Mouse (Mus musculus) R1 (cell line): ENCODE data around the gene Sh2d3c.

ENCODE experiments used
- DNase-seq: peaks from one replicate; pipeline ENCODE4 v3.0.0-alpha.2; 2018; ENCODE audit warnings: low read depth, low spot score

The Sh2d3c gene

DNA sequence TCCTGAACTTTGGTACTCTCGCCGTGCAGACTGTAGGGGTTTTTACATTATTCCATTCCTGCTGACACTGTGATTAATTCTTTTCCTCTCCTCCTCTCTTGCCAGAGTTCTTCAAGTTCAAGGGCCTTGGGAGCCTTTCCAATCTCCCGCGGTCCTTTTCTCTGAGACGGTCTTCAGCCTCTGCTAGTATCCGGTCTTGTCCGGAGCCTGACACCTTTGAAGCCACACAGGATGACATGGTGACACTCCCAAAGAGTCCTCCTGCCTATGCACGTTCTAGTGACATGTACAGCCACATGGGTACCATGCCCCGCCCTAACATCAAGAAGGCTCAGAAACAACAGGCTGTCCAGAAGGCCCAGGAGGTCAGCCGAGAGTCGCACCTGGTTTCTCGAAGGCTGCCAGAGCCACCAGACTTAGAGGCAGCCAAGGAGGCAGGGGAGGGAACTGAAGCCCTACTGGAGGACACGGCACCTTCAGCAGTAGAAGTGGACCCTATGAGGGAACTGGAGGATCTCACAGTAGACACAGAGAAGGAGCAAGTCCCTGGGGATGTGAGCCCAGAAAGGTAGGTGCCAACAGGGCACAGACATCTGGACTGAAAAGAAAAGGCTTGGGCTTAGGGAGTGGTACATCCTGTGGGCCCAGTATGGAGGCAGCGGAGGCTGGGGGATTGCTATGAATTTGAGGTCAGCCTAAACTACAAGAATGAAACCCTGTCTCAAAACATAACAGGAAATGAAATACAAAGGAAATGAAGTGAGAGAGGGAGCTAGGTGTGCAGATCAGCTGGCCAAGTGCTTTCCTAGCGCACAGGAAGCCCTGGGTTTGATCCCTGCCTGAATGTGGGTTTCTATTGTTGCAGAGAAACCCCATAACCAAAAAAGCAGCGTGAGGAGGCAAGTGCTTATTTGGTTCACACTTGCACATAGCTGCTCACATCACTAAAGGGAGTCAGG lies 4.3 kb downstream of the Sh2d3c start:
- no peak for DNase-seq

DNA sequence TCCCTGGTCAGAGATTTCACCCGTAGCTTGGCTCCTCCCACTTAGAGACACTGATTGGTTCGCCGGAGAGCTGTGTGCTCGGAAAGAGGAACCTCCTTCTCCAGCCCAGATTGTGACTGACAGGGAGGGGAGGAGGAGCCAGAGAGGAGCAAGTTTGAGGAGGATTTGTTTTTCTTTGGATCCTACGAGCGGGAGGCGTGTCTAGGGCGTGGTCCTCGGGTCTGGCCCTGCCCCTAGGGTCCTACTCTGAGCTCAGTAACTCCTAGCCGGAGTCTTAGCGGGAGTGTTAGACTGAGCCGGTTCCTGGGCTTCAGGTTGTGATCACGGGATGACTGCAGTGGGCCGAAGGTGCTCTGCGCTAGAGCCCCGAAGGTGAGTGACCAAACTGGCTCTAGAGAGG lies 6.6 kb downstream of the Sh2d3c start:
- DNase-seq: peak; percentile 100

DNA sequence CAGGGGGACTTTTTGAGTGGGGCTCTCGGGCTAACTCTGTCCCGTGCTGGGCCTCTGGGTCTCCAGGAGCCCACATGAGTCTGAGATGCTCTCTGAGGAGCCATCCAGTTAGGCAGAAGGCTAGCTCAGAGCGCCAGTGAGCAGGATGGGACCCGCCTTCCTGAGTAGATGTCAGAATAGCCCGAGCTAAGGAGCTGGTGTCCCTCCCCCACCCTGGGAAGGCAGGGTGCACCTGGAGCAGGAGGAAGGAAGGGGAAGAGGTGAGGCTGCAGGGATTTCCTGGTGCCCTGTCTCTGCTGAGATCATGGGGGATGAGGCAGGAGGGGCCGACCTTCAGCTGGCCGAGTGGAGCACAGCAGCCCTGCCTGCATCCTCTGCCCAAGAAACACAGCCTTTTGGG lies 7.6 kb downstream of the Sh2d3c start:
- no peak for DNase-seq

DNA sequence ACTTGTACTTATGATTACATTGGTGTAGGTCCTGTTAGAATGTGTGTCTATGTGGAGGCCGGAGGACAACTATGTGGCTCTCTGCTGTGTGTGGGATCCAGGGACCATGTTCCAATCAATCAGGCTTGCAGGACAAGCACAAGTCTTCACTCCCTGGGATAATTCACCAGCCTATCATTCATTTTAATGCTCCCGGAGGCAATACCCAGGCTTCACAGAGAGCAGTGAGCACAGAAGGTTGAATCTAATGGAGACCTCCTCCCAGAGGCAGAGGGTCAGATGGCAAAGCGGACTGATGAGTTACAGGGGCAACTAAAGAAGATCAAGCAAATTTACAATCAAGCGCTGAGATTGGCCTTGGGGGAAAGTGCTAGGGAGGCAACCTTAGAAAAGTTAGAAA lies 8.7 kb downstream of the Sh2d3c start:
- no peak for DNase-seq

DNA sequence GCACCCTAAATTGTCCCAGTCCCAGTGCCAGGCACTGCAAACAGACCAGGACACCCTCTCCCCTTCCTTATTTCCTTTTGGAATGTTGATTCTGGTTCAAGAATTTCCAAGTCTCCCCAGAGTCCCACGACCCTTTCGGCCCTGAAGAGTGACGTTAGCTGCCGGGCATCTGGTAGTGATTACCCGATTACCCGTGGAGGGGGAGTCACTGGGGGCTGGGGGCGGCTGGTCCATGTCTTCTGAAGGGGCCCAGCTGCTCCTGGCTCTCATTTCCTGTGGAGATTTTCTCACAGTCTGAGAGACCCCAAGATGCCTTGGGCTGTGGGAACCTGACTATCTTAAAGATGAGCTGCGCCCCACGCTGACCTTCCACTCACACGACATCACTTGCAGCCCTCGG lies 10.0 kb downstream of the Sh2d3c start:
- no peak for DNase-seq

DNA sequence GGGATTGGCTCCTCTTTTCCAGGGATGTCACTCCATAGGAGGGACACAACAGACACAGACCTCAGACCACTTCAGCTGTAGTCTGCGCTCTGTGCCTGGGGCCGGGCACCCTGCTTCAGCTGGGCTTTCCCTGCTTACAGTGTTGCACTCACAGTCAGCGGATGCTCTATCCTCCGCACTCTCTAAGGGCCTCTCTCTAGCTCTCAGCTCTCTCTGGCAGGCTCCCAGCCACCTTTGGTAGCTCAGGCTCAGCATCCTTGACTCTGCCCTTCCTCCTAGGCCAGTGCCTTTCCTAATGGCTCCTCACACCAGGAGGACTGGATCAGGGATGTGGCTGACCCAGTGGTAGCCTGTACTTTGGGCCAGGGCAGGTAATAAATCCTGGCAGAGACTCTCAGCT lies 11.1 kb downstream of the Sh2d3c start:
- no peak for DNase-seq

DNA sequence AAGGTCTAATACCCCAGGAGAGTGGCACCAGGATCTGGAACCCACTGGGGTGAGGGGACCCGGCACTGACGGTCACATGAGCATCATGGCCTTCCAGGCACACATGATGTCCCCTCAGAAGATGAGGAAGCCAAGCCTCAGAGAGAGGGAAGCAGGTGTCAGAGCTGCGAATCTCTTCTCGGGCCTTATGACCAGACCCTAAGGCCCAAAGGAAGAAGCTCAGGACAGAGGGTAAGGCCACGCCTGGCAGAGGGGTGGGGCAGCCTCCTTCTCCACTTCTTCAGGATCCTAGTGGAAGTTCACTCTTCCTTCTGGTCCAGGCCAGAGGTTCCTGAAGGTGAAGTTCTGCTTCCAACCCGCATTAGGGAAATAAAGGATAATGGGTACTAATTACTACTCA lies 11.8 kb downstream of the Sh2d3c start:
- no peak for DNase-seq

DNA sequence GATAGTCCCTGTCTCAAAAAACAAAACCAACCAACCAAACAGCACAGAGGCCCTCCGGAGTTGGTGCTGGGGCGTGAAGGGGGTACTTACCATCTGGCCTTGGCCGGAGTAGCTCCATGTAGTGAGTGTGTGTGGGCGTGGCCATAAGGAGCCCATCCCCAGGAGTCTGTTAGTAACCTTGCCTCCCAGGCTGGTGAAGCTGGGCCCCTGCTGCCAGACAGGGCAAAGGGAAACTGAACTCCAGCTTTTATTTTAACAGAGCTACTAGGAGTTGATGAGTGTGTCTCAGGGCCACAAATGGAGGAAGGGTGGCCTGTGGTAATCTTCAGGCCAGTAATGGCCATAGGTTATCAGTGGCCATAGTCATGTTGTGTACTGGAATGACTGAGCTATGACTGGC lies 13.6 kb downstream of the Sh2d3c start:
- no peak for DNase-seq

DNA sequence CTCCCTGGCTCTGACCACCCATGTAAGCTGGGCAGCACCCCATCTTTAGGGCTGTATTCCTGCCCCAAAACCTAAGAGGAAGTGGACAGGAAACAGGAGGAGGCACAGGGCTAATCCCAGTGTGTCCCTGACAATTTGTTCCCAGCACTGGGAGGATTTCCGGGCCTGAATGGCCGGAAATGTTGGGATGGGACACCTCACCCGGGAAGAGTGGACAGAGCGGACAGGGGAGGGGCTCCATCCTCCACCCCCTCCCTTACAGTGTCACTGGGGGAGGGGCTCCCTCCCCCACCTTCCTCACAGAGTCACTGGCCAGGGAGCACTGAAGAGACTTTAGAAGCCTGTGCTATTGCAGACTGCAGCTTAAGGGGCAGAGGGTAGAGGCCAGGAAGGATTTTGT lies 14.1 kb downstream of the Sh2d3c start:
- DNase-seq: no peak

DNA sequence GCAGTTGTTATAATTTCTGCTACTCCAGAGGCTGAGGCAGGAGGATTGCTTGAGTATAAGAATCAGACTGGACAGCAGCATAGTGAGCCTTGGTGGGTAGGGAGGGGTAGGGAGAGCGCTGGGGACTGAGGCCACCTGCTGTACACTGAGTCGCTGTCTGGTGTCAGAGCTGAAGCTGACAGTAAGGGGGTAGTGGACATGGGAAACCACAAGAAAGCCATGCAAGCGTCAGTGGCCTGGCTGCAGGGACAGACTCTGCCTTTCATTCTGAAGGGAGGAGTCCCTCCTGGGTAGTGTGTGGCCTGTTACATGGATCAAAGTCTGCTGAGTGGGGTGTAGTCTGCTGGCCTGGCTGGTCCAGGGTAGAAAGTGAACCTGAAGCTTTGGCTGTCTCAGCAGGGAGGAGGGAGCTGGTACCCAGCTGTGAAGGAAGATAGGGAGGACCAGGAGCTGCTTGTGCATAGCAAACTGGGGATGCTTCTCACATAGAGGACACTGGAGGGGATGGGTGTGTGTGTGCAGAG lies 15.5 kb downstream of the Sh2d3c start:
- DNase-seq: no peak

DNA sequence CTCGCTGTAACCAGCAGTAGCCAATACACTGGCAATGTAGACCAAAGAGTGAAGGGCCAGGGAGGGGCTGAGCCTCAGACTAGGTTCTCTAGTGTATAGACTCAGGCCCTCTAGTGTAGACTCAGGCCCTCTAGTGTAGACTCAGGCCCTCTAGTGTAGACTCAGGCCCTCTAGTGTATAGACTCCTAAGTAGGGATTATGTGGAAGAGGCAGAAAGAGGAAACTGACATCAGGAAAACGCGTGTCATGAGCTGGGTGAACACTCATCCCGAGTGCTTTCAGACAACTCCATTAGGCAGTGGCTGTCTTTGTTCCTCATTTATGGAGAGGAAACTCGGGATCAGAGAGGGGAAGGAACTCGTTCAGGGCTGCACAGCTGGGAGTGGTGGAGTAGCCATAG lies 16.2 kb downstream of the Sh2d3c start:
- no peak for DNase-seq

DNA sequence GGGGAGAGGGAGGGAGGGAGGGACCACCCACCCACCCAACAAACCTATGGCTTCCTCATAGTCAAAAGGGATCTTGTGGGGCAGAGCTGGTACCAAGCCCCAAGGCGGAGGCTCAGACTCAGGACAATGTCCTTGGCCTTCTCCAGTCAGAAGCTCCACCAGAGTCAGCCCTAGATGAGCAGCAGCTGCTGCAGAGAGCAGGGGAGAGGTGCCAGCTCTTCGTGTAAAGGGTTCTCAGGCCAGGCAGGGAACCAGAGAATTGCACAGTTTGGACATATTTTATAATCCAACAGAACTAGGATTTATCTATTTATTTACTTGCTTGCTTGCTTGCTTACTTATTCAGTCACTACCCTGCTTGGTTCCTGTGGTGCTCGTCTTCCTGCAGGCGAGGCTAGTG lies 18.5 kb downstream of the Sh2d3c start:
- DNase-seq: no peak

DNA sequence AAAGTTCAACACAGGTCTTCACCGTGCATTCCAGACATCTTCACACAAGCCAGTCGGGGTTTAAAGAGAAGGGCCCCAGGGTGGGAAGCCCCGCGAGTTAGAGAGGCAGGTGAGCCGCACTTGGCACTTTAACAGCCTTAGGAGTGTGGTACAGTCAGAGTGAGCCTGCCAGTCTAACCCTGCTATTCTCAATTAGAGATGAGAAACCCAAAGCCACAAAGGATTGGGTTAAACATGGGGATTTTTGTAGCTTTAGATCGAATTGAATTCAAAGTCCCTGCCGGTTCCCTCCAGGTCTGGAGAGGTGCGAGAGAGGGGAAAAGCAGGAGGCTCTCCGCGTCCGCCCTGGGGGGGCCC lies 20.0 kb downstream of the Sh2d3c start, which contains the start of gene 6330409D20Rik:
Gene 6330409D20Rik, minus strand, starts transcription at position 101 of the 357 bp plus-strand sequence.
- DNase-seq: no peak

DNA sequence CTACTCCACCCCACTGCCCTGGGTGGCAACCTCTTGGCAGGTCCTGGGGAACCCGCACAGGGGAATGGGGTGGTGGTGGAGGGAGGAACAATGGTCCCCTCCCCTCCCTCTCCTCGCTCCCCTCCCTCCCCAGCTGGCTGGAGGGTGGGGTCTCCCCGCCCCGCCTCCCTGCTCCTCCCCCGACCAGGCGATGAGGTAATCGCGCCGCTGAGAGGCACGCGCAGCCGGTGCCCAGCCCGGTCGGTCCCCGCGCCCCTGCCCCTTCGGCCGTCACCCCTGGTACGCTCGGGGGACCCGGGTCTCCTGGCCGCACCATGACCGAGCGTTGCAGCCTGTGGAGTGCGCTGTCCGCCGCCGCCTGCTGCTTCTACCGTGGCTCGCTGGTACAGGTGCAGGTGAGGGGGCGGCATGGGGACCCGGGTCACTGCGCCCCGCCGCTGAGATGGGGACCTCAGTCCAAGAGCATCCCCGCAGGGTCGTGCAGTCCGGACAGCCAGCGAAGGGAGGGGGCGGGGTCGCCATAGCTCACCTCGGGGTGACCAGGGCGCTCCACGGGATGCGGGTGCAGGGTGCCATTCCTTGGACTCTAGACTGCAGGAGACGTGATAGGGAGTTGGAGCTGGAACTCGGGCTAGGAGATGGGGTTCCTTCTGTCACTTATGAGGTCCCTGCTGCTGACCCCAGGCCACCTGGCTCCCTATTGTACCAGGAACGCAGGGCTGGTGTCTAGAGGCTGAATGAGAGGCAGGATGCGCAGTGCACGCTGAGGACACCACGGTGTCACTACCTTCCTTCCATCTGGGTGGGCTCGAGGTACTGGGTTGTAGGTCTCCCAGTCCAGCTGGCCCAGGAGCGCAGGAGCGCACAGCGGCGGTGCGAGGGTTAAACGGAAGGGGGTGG lies 20.7 kb downstream of the Sh2d3c start:
- DNase-seq: peak; percentile 62

DNA sequence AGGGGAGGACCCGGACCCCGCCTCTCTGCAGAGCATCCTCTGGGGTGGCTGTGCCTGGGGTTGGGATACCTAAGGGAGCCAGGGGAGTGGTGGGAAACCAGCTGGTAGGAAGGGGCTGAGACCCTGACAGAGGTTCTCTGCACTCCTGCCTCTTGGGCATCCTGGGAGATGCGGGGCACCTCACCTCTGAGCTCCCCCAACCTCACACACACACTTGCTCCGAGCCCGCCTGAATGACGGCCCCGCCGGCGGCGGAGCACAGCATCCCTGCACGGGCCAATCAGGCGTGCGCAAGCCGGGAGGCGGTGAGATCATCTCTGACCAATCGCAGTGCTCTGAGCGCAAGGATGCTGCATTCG lies 21.3 kb downstream of the Sh2d3c start:
- DNase-seq: peak; percentile 51

DNA sequence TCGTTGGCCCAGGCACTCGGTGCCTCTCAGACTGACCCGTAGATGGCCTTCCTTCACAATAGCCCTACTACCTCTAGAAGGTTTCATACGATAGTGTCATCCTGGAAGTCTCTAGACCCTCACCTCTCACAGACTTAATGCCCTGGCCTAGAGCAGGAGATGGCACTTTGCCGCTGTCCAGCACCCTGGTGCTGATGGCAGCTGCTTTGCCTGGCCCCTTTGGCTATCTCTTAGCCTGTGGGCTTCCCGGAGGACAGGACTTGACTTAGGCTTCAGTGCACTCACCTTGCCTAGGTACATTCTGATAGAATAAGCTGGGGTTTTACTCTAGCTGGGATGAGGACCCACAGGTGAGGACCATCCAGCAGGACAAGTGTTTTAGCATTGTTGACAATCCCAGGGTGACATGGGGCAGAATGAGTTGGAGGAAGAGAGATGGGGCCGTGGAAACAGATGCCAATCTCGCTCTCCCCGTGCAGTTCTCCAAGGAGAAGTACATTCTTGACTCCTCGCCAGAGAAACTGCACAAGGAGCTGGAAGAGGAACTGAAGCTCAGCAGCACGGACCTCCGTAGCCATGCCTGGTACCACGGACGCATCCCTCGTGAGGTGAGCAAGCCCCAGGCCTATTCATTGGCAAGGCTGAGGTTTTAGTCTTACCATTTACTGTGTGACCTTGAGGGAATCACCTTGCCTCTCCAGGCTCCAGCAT lies 23.6 kb downstream of the Sh2d3c start:
- no peak for DNase-seq

DNA sequence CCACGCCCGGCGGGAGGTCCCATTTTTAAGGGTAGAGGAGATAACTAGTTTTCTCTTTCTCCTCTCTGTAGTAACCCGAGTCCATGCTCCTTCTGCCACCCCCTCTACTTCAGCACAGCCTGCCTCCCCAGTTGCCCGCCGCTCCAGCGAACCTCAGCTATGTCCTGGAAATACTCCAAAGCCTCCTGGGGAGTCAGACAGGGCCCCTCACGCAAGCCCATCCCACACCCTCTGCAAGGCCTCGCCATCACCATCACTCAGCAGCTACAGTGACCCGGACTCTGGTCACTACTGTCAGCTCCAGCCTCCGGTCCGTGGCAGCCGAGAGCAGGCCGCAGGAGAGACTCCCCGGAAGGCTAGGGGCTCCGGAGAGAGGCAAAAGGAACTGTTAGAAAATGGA lies 28.2 kb downstream of the Sh2d3c start:
- DNase-seq: no peak

DNA sequence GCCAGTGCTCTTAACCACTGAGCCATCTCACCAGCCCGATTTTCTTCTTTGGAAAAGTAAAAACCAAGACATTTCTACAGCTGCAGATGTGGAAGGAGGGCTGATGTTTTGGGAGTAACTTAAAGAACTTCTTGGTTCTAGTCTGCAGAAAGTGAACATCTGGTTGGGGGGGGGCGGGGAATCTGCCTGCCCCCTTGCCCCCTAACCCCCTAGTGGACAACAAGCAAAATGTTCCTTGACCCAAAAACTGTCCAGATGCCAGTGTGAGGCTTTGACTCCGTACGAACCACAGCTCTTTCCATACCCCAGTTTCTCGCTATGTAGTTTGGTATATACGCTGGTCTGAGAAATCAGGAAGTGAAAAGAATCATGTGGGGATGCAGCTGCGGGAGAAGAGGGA lies 29.3 kb downstream of the Sh2d3c start:
- DNase-seq: peak; percentile 54

DNA sequence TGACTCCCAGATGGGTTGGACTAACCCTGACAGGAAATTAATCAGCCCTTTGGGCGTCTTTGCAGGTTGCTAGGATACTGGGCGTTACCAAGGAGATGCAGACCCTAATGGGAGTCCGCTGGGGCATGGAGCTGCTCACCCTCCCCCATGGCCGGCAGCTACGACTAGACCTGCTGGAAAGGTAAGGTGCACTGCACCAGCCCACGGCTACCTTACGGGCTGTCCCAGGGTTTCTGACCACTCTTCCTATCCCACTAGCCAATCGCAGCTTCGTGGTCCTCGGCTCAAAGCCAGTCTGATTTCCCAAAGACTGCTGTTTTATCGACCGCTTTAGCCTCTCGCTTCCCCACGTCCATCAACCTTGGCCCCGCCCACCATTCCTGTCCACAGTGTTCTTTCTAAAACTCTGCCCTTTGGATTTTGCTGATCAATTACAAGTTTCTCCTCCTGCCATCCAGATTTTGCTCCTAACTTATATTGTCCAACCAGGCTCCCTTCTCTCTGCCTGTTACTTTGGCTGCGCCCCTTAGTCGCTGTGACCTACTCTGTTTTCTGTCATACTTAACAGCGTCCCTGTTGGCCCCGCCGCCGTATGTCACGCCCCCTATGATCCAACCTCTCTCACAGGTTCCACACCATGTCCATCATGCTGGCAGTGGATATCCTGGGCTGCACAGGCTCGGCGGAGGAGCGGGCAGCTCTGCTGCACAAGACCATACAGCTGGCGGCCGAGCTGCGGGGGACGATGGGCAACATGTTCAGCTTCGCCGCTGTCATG lies 30.2 kb downstream of the Sh2d3c start:
- DNase-seq: peak; percentile 87

DNA sequence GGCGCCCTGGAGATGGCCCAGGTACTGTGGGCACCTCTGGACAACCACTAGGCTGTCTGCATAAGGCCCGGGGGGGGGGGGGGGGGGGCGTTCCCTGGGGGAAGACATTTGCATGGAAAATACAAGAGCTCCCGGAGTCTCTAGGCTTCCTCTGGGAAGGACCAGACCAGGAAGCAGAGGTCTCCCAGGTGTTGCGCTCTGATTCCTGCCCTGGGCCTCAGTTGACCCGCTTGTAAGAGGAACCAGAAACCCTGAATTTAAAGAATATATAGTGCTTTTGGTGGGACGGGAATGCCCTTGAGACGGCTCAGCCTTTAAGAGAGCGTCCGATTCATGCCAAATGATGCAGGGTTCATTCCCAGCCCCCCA lies 30.8 kb downstream of the Sh2d3c start:
- no peak for DNase-seq

DNA sequence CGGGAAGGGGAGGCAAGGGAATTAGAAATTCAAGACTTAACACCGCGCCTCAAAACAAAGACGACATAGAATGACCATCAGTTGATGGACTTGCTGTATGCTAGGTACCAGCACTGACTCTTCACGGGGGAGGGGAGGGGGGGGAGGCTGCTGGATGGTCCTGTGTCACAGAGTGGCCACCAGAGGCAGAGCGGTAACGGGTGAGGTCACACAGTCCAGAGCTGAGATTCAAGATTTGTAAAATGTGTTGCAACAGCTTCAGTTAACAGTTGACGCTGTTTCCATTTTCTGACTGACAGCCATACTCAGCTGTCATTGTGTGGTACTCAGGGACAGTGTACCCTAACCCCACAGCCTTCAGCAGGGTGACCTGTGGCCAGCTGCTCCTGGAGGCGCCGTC lies 31.3 kb downstream of the Sh2d3c start:
- DNase-seq: no peak
